Mouse (Mus musculus): ENCODE results near the gene Tbc1d30. TPM values are rescaled to one million over a fixed set of nuclear protein-coding genes. Genes with fewer than 3 reads are reported as not detected.
"Not testable (repeated sequence)": the region's sequence is repeated elsewhere in the genome, so short reads cannot be mapped to it uniquely, and the experiment has no call there.

Tbc1d30 gene
- total and polyA plus RNA-seq, 2 experiments from 2014 or later, result 1.1 to 14.7 TPM

- WGBS, result 4% methylated on average over 35 of the region's 35 CpGs
- Histone ChIP-seq H3K4me3 (ENCODE audit: low read depth, low read length) (peak overlapping the region; percentile 79), H3K36me3 (replicated peaks; ENCODE audit: control insufficient read depth, insufficient read depth, low read length) (no peaks in the 10 kb centered on the region), H3K4me2 (ENCODE audit: low read depth, low read length) (peak overlapping the region; percentile 99), H3K4me1 (ENCODE audit: control insufficient read depth, insufficient read depth) (no peaks in the 10 kb centered on the region; the same call in none of the 2 replicates), H3K9ac (replicated peaks; ENCODE audit: low read depth, low read length) (peak overlapping the region; percentile 67), H3K27ac (ENCODE audit: low read depth) (peak overlapping the region; percentile 30), H3K27me3 (ENCODE audit: control insufficient read depth, insufficient read depth, low read length) (no peaks in the 10 kb centered on the region; the same call in 1 of the 2 replicates), H3K9me3 (replicated peaks; ENCODE audit: control insufficient read depth, low read length) (no peaks in the 10 kb centered on the region)
- no peak for DNase-seq (ENCODE audit: low spot score)
- peak; percentile 53 for ATAC-seq (ENCODE audit: insufficient read depth, low read depth)
- peak; percentile 15; the same call in 1 of the 2 replicates for TF ChIP-seq CTCF (IDR thresholded peaks at IDR 0.05; ENCODE audit: low read depth)
- no peak for TF ChIP-seq EP300 (IDR thresholded peaks at IDR 0.05; ENCODE audit: low read depth)
Observed at GRCm38 (mm10) chr10:121350357-121351065, 567 bp downstream of the Tbc1d30 start.

- Histone ChIP-seq H3K4me3 (ENCODE audit: low read depth, low read length) (peak overlapping the region; percentile 22), H3K27me3 (ENCODE audit: control insufficient read depth, insufficient read depth, low read length) (no peaks in the 10 kb centered on the region; the same call in 1 of the 2 replicates), H3K9me3 (replicated peaks; ENCODE audit: control insufficient read depth, low read length) (no peaks in the 10 kb centered on the region), H3K4me1 (ENCODE audit: control insufficient read depth, insufficient read depth) (no peaks in the 10 kb centered on the region; the same call in none of the 2 replicates), H3K9ac (replicated peaks; ENCODE audit: low read depth, low read length) (no peak overlapping the region), H3K4me2 (ENCODE audit: low read depth, low read length) (peak overlapping the region; percentile 99), H3K27ac (ENCODE audit: low read depth) (peak overlapping the region; percentile 65), H3K36me3 (replicated peaks; ENCODE audit: control insufficient read depth, insufficient read depth, low read length) (no peaks in the 10 kb centered on the region)
- WGBS, result 26% methylated on average over 5 of the region's 5 CpGs
- DNase-seq (ENCODE audit: low spot score) (no peak), ATAC-seq (ENCODE audit: insufficient read depth, low read depth) (no peak)
- TF ChIP-seq EP300 (IDR thresholded peaks at IDR 0.05; ENCODE audit: low read depth) (no peak), CTCF (IDR thresholded peaks at IDR 0.05; ENCODE audit: low read depth) (no peak; the same call in 1 of the 2 replicates)
Observed at GRCm38 (mm10) chr10:121349244-121349643, 1.8 kb downstream of the Tbc1d30 start.

- peak; percentile 66 for ATAC-seq (ENCODE audit: insufficient read depth, low read depth)
- no peaks in the 10 kb centered on the region for H3K36me3 ChIP-seq (replicated peaks; ENCODE audit: control insufficient read depth, insufficient read depth, low read length)
- WGBS, result 45% methylated on average over 6 of the region's 6 CpGs
- no peak overlapping the region for H3K9ac ChIP-seq (replicated peaks; ENCODE audit: low read depth, low read length)
- TF ChIP-seq CTCF (IDR thresholded peaks at IDR 0.05; ENCODE audit: low read depth) (no peak), EP300 (IDR thresholded peaks at IDR 0.05; ENCODE audit: low read depth) (peak; percentile 60; the same call in 1 of the 2 replicates)
- no peak overlapping the region for H3K4me3 ChIP-seq (ENCODE audit: low read depth, low read length)
- no peak overlapping the region for H3K4me2 ChIP-seq (ENCODE audit: low read depth, low read length)
- peak; percentile 67 for DNase-seq (ENCODE audit: low spot score)
- no peaks in the 10 kb centered on the region for H3K9me3 ChIP-seq (replicated peaks; ENCODE audit: control insufficient read depth, low read length)
- H3K4me1 ChIP-seq (ENCODE audit: control insufficient read depth, insufficient read depth), result no peaks in the 10 kb centered on the region
- no peaks in the 10 kb centered on the region for H3K27me3 ChIP-seq (ENCODE audit: control insufficient read depth, insufficient read depth, low read length)
- peak overlapping the region; percentile 38; the same call in 1 of the 2 replicates for H3K27ac ChIP-seq (ENCODE audit: low read depth)
Observed at GRCm38 (mm10) chr10:121343867-121344266, 7.2 kb downstream of the Tbc1d30 start.

- no peak for TF ChIP-seq CTCF (IDR thresholded peaks at IDR 0.05; ENCODE audit: low read depth)
- no peak for TF ChIP-seq EP300 (IDR thresholded peaks at IDR 0.05; ENCODE audit: low read depth)
- H3K36me3 ChIP-seq (replicated peaks; ENCODE audit: control insufficient read depth, insufficient read depth, low read length), result no peaks in the 10 kb centered on the region
- no peak for DNase-seq (ENCODE audit: low spot score)
- H3K9ac ChIP-seq (replicated peaks; ENCODE audit: low read depth, low read length), result no peak overlapping the region
- no peak overlapping the region for H3K27ac ChIP-seq (ENCODE audit: low read depth)
- no peaks in the 10 kb centered on the region for H3K27me3 ChIP-seq (ENCODE audit: control insufficient read depth, insufficient read depth, low read length)
- no peaks in the 10 kb centered on the region for H3K4me1 ChIP-seq (ENCODE audit: control insufficient read depth, insufficient read depth)
- no peak overlapping the region for H3K4me2 ChIP-seq (ENCODE audit: low read depth, low read length)
- no peak overlapping the region for H3K4me3 ChIP-seq (ENCODE audit: low read depth, low read length)
- WGBS, result 95% methylated on average over 10 of the region's 10 CpGs
- no peaks in the 10 kb centered on the region for H3K9me3 ChIP-seq (replicated peaks; ENCODE audit: control insufficient read depth, low read length)
- no peak for ATAC-seq (ENCODE audit: insufficient read depth, low read depth)
Observed at GRCm38 (mm10) chr10:121342260-121342659, 8.8 kb downstream of the Tbc1d30 start.

GRCm38 (mm10) chr10:121340754-121341593 is 10.1 kb downstream of the Tbc1d30 start:
- H3K4me3 ChIP-seq (ENCODE audit: low read depth, low read length), result no peak overlapping the region
- no peak overlapping the region for H3K9ac ChIP-seq (replicated peaks; ENCODE audit: low read depth, low read length)
- TF ChIP-seq CTCF (IDR thresholded peaks at IDR 0.05; ENCODE audit: low read depth) (no peak), EP300 (IDR thresholded peaks at IDR 0.05; ENCODE audit: low read depth) (no peak)
- DNase-seq (ENCODE audit: low spot score), result no peak
- WGBS, result 66% methylated on average over 11 of the region's 11 CpGs
- ATAC-seq (ENCODE audit: insufficient read depth, low read depth), result no peak
- no peaks in the 10 kb centered on the region for H3K4me1 ChIP-seq (ENCODE audit: control insufficient read depth, insufficient read depth)
- H3K27me3 ChIP-seq (ENCODE audit: control insufficient read depth, insufficient read depth, low read length), result no peaks in the 10 kb centered on the region
- H3K27ac ChIP-seq (ENCODE audit: low read depth), result no peak overlapping the region
- H3K36me3 ChIP-seq (replicated peaks; ENCODE audit: control insufficient read depth, insufficient read depth, low read length), result no peaks in the 10 kb centered on the region
- H3K4me2 ChIP-seq (ENCODE audit: low read depth, low read length), result no peak overlapping the region
- H3K9me3 ChIP-seq (replicated peaks; ENCODE audit: control insufficient read depth, low read length), result no peaks in the 10 kb centered on the region

GRCm38 (mm10) chr10:121336536-121336935 is 14.5 kb downstream of the Tbc1d30 start:
- H3K4me2 ChIP-seq (ENCODE audit: low read depth, low read length); H3K4me1 ChIP-seq (ENCODE audit: control insufficient read depth, insufficient read depth); ATAC-seq (ENCODE audit: insufficient read depth, low read depth); H3K27me3 ChIP-seq (ENCODE audit: control insufficient read depth, insufficient read depth, low read length); H3K4me3 ChIP-seq (ENCODE audit: low read depth, low read length); DNase-seq (ENCODE audit: low spot score); H3K9ac ChIP-seq (replicated peaks; ENCODE audit: low read depth, low read length); H3K27ac ChIP-seq (ENCODE audit: low read depth); H3K36me3 ChIP-seq (replicated peaks; ENCODE audit: control insufficient read depth, insufficient read depth, low read length); H3K9me3 ChIP-seq (replicated peaks; ENCODE audit: control insufficient read depth, low read length): not testable (repeated sequence)
- 60% methylated on average over 14 of the region's 14 CpGs for WGBS
